In genomic region chr6:34364217-34365136, GRCm38 (mm10) we compare ENCODE assay signal across 23 mouse cellular contexts. TPM values are rescaled to one million over a fixed set of nuclear protein-coding genes. Genes with fewer than 3 reads are reported as not detected.
DNase-seq lines count a peak whose midpoint lies in the region; ATAC-seq and TF ChIP-seq lines count a peak whose summit lies in the region.
"Had no signal": no experiment of that assay in that cellular context is flagged by ENCODE, and none has a peak within 500 bp of the region (broad histone marks: within the 10 kb centered on the region; RNA-seq: fewer than 3 reads in every experiment).

No protein-coding gene starts in this region.

- DNase-seq in gastrocnemius, adult 2 months: no peak
- no peak for DNase-seq in gastrocnemius, adult 8-10 months (ENCODE audit: low spot score in 2 of 2)
- peak; percentile 39 for DNase-seq in testis, postnatal 14 days (ENCODE audit: low spot score)
- DNase-seq in testis, postnatal 10 days (ENCODE audit: low spot score): no peak
- peak; percentile 18 to 38 for DNase-seq in thymus, adult 18-20 months
- DNase-seq in c-Kit-positive CD71-positive TER-119-positive erythroid progenitor cells, embryonic 14.5 days (ENCODE audit: low spot score): no peak
- DNase-seq in forebrain, embryonic 11.5 days (ENCODE audit: low spot score): no peak
- DNase-seq: adrenal gland, postnatal 25 days; gastrocnemius, postnatal 25 days; heart, postnatal 4 days; spleen, adult 18-20 months had no signal

- no peaks in the 10 kb centered on the region for H3K36me3 ChIP-seq in forebrain, embryonic 11.5 days (ENCODE audit: control insufficient read depth, insufficient read depth, low read length)
- H3K36me3 ChIP-seq: embryonic facial prominence, embryonic 12.5 days; limb, embryonic 15.5 days; lung, embryonic 15.5 days; stomach, embryonic 15.5 days had no signal

- WGBS in forebrain, embryonic 11.5 days: 87% methylated on average over 12 of the region's 12 CpGs

- peak; percentile 23; the same call in 1 of the 2 replicates for TF ChIP-seq CTCF in gastrocnemius, adult 2 months (IDR thresholded peaks at IDR 0.05)

- no peaks in the 10 kb centered on the region for H3K27me3 ChIP-seq in forebrain, embryonic 11.5 days (ENCODE audit: control insufficient read depth, insufficient read depth, low read length)
- H3K27me3 ChIP-seq: embryonic facial prominence, embryonic 12.5 days; limb, embryonic 15.5 days; lung, embryonic 15.5 days; stomach, embryonic 15.5 days had no signal

- ATAC-seq in forebrain, embryonic 11.5 days (replicated peaks; ENCODE audit: low FRiP score): no peak
- ATAC-seq in monocyte, adult 5-6 weeks (replicated peaks; ENCODE audit: insufficient number of reproducible peaks, low FRiP score, low TSS enrichment, poor library complexity, severe bottlenecking): no peak
- ATAC-seq: hindbrain, postnatal 0 days had no signal

- intact Hi-C loops in gastrocnemius, adult 2 months (cut with DNase I): no loop called here

- no peak overlapping the region for H3K4me2 ChIP-seq in forebrain, embryonic 11.5 days (ENCODE audit: low read depth, low read length, severe bottlenecking)
- H3K4me2 ChIP-seq: embryonic facial prominence, embryonic 12.5 days; heart, embryonic 11.5 days; limb, embryonic 15.5 days; lung, embryonic 15.5 days; stomach, embryonic 15.5 days had no signal

- H3K4me1 ChIP-seq in forebrain, embryonic 11.5 days (replicated peaks; ENCODE audit: control insufficient read depth, insufficient read depth, low read length): no peaks in the 10 kb centered on the region
- H3K4me1 ChIP-seq: embryonic facial prominence, embryonic 12.5 days; lung, embryonic 15.5 days; stomach, embryonic 15.5 days had no signal

- H3K9ac ChIP-seq in forebrain, embryonic 11.5 days (ENCODE audit: low read length): no peak overlapping the region
- H3K9ac ChIP-seq: embryonic facial prominence, embryonic 12.5 days; limb, embryonic 15.5 days; lung, embryonic 15.5 days; stomach, embryonic 15.5 days had no signal

- H3K27ac ChIP-seq in gastrocnemius, adult 2 months: no peak overlapping the region
- H3K27ac ChIP-seq in forebrain, embryonic 11.5 days (ENCODE audit: low read depth, low read length): no peak overlapping the region
- H3K27ac ChIP-seq: embryonic facial prominence, embryonic 12.5 days; hindbrain, postnatal 0 days; limb, embryonic 15.5 days; lung, embryonic 15.5 days; stomach, embryonic 15.5 days had no signal

- H3K4me3 ChIP-seq in gastrocnemius, adult 2 months: no peak overlapping the region
- no peak overlapping the region for H3K4me3 ChIP-seq in forebrain, embryonic 11.5 days (ENCODE audit: low read depth, low read length)
- H3K4me3 ChIP-seq: embryonic facial prominence, embryonic 12.5 days; limb, embryonic 15.5 days; lung, embryonic 15.5 days; megakaryocyte, embryonic 14.5 days; stomach, embryonic 15.5 days had no signal

- H3K9me3 ChIP-seq in forebrain, embryonic 11.5 days (ENCODE audit: control insufficient read depth, low read length): no peaks in the 10 kb centered on the region
- H3K9me3 ChIP-seq: embryonic facial prominence, embryonic 12.5 days; limb, embryonic 15.5 days; lung, embryonic 15.5 days; stomach, embryonic 15.5 days had no signal

RNA-seq across cellular contexts. Expression of gene Akr1b8, which starts 10.6 kb away (rescaled TPM):
- total RNA-seq in gastrocnemius, adult 2 months (2021): 1 to 10 TPM; 1.7 to 1.9 TPM
- total RNA-seq in gastrocnemius, adult 8-10 months (2022): 1 to 10 TPM; 1.3 to 2.4 (median 1.6) TPM
- polyA plus RNA-seq in forebrain, embryonic 11.5 days (2014; fragmentation: Nextera tagmentation; extraction: Ambion mirVana): 18.9 and 19.9 TPM in 2 replicates
- not detected in 3 replicates for total RNA-seq in monocyte, adult 5-6 weeks (2017)
- total RNA-seq: common myeloid progenitor, adult 5-6 weeks had no signal

RNA-seq across cellular contexts. Expression of gene Akr1b10, which starts 19.5 kb away (rescaled TPM):
- total RNA-seq in gastrocnemius, adult 2 months (2021): 10 to 100 TPM; 48.5 to 62.6 TPM
- 10 to 100 TPM; 45.7 to 56.7 (median 53.0) TPM for total RNA-seq in gastrocnemius, adult 8-10 months (2022)
- 11.0 and 11.2 TPM in 2 replicates for polyA plus RNA-seq in forebrain, embryonic 11.5 days (2014; fragmentation: Nextera tagmentation; extraction: Ambion mirVana)
- total RNA-seq in monocyte, adult 5-6 weeks (2017): 25.3 to 56.9 TPM (median 28.9 TPM) in 3 replicates

RNA-seq across cellular contexts. Expression of gene Akr1b3, which starts 47.2 kb away (rescaled TPM):
- total RNA-seq in gastrocnemius, adult 2 months (2021): 100 to 1,000 TPM; 140 to 194 TPM
- 100 to 1,000 TPM; 178 to 217 (median 203) TPM for total RNA-seq in gastrocnemius, adult 8-10 months (2022)
- 180 and 186 TPM in 2 replicates for polyA plus RNA-seq in forebrain, embryonic 11.5 days (2014; fragmentation: Nextera tagmentation; extraction: Ambion mirVana)
- total RNA-seq in monocyte, adult 5-6 weeks (2017): 120 to 137 TPM (median 136 TPM) in 3 replicates

RNA-seq across cellular contexts. Expression of gene Akr1b7, which starts 47.7 kb away (rescaled TPM):
- total RNA-seq in gastrocnemius, adult 2 months (2021): not detected
- total RNA-seq in gastrocnemius, adult 8-10 months (2022): under 1 TPM in 1 of 4 experiments, not detected in 3; 0.97 TPM
- polyA plus RNA-seq in forebrain, embryonic 11.5 days (2014; fragmentation: Nextera tagmentation; extraction: Ambion mirVana): not detected in 2 replicates
- total RNA-seq in monocyte, adult 5-6 weeks (2017): not detected in 3 replicates
- total RNA-seq: common myeloid progenitor, adult 5-6 weeks; ES-E14; gastrocnemius, postnatal 25 days; heart, postnatal 4 days; hindbrain, postnatal 0 days; left cerebral cortex, postnatal 14 days; midbrain, postnatal 0 days had no signal
- polyA plus RNA-seq: embryonic facial prominence, embryonic 12.5 days; hindbrain, postnatal 0 days; lung, embryonic 15.5 days had no signal

Comparison
In these comparisons a context has a peak if more than half of its experiments do, and no peak if none do; other contexts are left out.
1. DNase-seq: peak in testis, postnatal 14 days (single experiment) and thymus, adult 18-20 months (2 of 2); none in gastrocnemius, adult 2 months (single experiment), gastrocnemius, adult 8-10 months (0 of 2), testis, postnatal 10 days (single experiment), c-Kit-positive CD71-positive TER-119-positive erythroid progenitor cells, embryonic 14.5 days (single experiment) and forebrain, embryonic 11.5 days (single experiment).